Mouse (Mus musculus): Measurements from ENCODE around the gene Gm14295.
"Not testable (repeated sequence)": the region's sequence is repeated elsewhere in the genome, so short reads cannot be mapped to it uniquely, and the experiment has no call there.

Gm14295 gene

DNA sequence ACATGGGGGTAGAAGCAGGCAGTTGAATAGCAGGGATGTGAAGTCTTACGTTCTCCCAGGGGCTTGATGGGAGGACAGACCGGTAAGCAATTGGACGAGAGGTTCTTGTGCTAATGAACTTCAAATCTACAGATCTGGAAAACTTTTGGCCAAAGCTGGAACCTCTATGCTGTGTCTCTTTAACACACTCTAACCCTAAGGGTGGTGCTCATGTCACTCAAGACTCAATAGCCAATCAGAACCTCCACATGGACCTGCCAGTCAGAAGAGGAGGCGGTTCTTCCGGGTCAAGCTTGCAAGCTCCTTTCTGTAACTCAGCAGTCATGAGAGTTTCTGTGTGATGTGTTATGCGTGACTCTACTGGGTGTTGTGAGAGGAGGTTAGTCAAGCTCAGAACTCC lies at the start of gene Gm14295:
Gene Gm14295 (plus strand): TSS at position 301 of the 400 bp plus-strand sequence.
- not testable (repeated sequence) for DNase-seq

DNA sequence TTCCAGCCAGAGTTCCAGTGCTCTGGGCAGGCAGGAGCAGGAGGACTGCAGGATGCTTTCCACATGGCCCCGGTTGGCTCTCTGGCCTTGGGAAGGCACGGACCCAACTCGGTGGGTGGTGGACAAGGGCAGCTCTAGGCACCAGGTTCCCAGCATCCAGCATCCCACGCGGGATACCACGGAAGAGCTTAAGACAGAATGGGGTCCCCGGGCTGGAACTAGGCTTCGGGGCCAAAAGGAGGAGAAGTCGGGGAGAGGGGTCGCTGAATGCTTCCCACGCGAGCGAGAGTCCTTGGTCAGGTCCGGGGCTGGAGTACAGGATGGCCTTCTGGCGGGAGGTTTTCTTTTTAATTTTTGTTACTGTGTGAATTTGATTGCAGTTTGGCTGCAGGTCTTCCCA lies 373 bp downstream of the Gm14295 start:
- peak; percentile 2 for DNase-seq

GRCm38 (mm10) chr2:176830840-176831239 lies 32.4 kb downstream of the Gm14295 start, which contains the start of gene Gm14408:
Gene Gm14408, plus strand, starts transcription at chr2:176831140.
- DNase-seq = not testable (repeated sequence)

All from right cerebral cortex, postnatal 25 days (tissue).